Mouse (Mus musculus) frontal cortex, postnatal 36 days (tissue): ENCODE results near the gene Vsig10.
"Not testable (repeated sequence)": the region's sequence is repeated elsewhere in the genome, so short reads cannot be mapped to it uniquely, and the experiment has no call there.

Source experiments
- DNase-seq, 2 experiments: peaks; one replicate each; pipeline ENCODE4 v3.0.0; 2022; ENCODE audit warnings: low spot score in 2 of 2

Gene Vsig10

GRCm38 (mm10) chr5:117303691-117304579 lies 14.9 kb upstream of the Vsig10 start:
- no peak for DNase-seq

GRCm38 (mm10) chr5:117304947-117305346 lies 13.9 kb upstream of the Vsig10 start:
- peak; percentile 69 to 75 for DNase-seq

- DNase-seq = no peak
These were observed 13.1 kb upstream of the Vsig10 start for GRCm38 (mm10) chr5:117305754-117306153.

- no peak for DNase-seq
These were observed 12.1 kb upstream of the Vsig10 start for GRCm38 (mm10) chr5:117306826-117307225.

GRCm38 (mm10) chr5:117307699-117308098 lies 11.2 kb upstream of the Vsig10 start:
- DNase-seq = peak; percentile 44 to 52

GRCm38 (mm10) chr5:117313420-117313819 lies 5.5 kb upstream of the Vsig10 start:
- DNase-seq = no peak

GRCm38 (mm10) chr5:117313909-117314308 lies 5.0 kb upstream of the Vsig10 start:
- DNase-seq = no peak

- DNase-seq = no peak
These were observed 4.1 kb upstream of the Vsig10 start for GRCm38 (mm10) chr5:117314587-117315428.

GRCm38 (mm10) chr5:117323751-117324150 lies 4.9 kb downstream of the Vsig10 start:
- DNase-seq = no peak

GRCm38 (mm10) chr5:117326408-117326807 lies 7.5 kb downstream of the Vsig10 start:
- no peak for DNase-seq

- DNase-seq = no peak
These were observed 11.6 kb downstream of the Vsig10 start for GRCm38 (mm10) chr5:117330457-117330856.

GRCm38 (mm10) chr5:117337999-117338398 lies 19.1 kb downstream of the Vsig10 start:
- no peak for DNase-seq

- DNase-seq = no peak
These were observed 19.6 kb downstream of the Vsig10 start for GRCm38 (mm10) chr5:117338503-117338902.

- no peak for DNase-seq
These were observed 21.2 kb downstream of the Vsig10 start for GRCm38 (mm10) chr5:117340081-117340480.

GRCm38 (mm10) chr5:117341896-117342295 lies 23.0 kb downstream of the Vsig10 start:
- DNase-seq = no peak

GRCm38 (mm10) chr5:117344496-117344895 lies 25.6 kb downstream of the Vsig10 start:
- not testable (repeated sequence) for DNase-seq

- no peak for DNase-seq
These were observed 26.6 kb downstream of the Vsig10 start for GRCm38 (mm10) chr5:117345432-117345976.

- DNase-seq = no peak
These were observed 27.4 kb downstream of the Vsig10 start for GRCm38 (mm10) chr5:117346281-117346680.

GRCm38 (mm10) chr5:117347011-117347410 lies 28.1 kb downstream of the Vsig10 start:
- no peak for DNase-seq

- DNase-seq = no peak
These were observed 29.0 kb downstream of the Vsig10 start for GRCm38 (mm10) chr5:117347838-117348237.

GRCm38 (mm10) chr5:117348279-117348678 lies 29.4 kb downstream of the Vsig10 start:
- DNase-seq = peak; percentile 28 to 40

- no peak for DNase-seq
These were observed 35.2 kb downstream of the Vsig10 start for GRCm38 (mm10) chr5:117354121-117354520.
